Mouse (Mus musculus): ENCODE measurements around the gene Dnajb6. TPM values are rescaled to one million over a fixed set of nuclear protein-coding genes. Genes with fewer than 3 reads are reported as not detected.
"Not testable (repeated sequence)": the region's sequence is repeated elsewhere in the genome, so short reads cannot be mapped to it uniquely, and the experiment has no call there.

The Dnajb6 gene
- polyA plus RNA-seq, 1 experiment from 2014 or later = 115 TPM

DNA sequence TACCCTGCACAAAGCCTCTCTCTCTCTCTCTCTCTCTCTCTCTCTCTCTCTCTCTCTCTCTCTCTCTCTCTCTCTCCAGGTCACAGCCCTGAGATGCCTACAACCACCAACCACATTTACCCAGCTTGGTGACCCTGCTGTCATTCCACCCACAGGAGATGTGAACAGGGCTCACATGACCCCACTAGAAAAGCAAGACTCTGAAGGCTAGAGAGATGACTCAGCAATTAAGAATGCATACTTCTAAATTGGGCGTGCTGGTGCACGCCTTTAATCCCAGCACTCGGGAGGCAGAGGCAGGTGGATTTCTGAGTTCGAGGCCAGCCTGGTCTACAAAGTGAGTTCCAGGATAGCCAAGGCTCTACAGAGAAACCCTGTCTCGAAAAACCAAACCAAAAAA lies 9.4 kb upstream of the Dnajb6 start:
- H3K4me2 ChIP-seq; H3K27me3 ChIP-seq (replicated peaks); ATAC-seq (ENCODE audit: insufficient number of reproducible peaks, low FRiP score); H3K4me3 ChIP-seq; H3K9me3 ChIP-seq (replicated peaks); H3K36me3 ChIP-seq; H3K27ac ChIP-seq (ENCODE audit: poor library complexity, severe bottlenecking); H3K4me1 ChIP-seq (replicated peaks); H3K9ac ChIP-seq: not testable (repeated sequence)
- WGBS = 80% methylated on average over 5 of the region's 5 CpGs

DNA sequence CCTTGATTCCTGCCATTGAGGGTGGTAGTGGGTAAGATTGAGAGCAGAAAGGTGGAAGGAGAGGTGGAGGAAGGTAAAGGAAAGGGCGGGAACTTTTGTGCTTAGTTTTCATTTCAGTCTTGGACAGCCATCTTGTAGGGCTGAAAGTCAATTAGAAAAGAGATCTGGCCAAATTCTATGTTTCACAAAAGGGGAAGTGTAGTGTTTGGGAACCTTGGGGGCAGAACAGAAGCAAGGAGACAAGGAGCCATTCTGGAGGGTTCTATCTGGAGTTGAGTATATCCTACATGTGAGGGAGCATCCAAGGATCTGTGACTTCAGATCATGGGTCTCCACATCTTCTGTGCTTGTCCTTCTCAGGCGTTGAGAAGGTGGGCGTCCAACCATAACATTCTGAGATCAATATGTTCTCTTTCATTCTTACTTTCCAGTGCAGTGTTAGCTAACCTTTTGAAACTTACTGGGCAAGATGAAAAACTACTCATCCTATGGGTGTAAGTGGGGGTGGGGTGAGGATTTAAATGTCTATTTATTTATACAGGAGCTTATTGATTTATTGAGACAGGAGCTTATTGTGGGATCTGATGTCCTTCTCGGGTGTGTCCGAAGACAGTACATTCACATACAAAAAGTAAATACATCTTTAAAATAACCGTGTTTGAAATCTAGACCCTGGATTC lies 517 bp upstream of the Dnajb6 start:
- ATAC-seq (ENCODE audit: insufficient number of reproducible peaks, low FRiP score) = no peak
- H3K36me3 ChIP-seq = no peaks in the 10 kb centered on the region
- no peaks in the 10 kb centered on the region for H3K27me3 ChIP-seq (replicated peaks)
- peak overlapping the region; percentile 95 for H3K27ac ChIP-seq (ENCODE audit: poor library complexity, severe bottlenecking)
- WGBS = 47% methylated on average over 6 of the region's 6 CpGs
- H3K9ac ChIP-seq = peak overlapping the region; percentile 92
- no peaks in the 10 kb centered on the region for H3K9me3 ChIP-seq (replicated peaks)
- peaks cover 26% of the 10 kb centered on the region for H3K4me1 ChIP-seq (replicated peaks)
- H3K4me3 ChIP-seq = peak overlapping the region; percentile 78
- peak overlapping the region; percentile 91 for H3K4me2 ChIP-seq

GRCm38 (mm10) chr5:29736073-29736900 lies 799 bp downstream of the Dnajb6 start:
- peak; percentile 49 for ATAC-seq (ENCODE audit: insufficient number of reproducible peaks, low FRiP score)

DNA sequence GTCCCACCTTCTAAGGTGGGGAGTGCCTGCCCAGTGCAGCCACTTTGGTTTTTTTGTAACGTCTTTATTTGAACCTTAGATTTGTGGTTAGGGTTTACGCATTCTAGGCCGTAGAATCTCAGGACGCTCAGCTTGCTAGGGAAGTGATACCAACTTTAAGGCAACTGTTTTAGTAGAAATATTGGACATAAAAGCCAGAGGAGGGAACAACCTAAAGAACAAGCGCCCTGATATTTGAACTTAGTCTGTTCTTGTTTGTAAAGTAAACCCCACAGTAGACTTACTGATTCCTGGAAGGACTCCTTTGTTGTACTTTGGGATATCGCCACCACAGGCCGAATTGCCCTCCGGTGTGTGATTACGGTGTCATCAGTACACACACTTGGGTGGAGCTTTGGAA lies 1.5 kb downstream of the Dnajb6 start:
- H3K9me3 ChIP-seq (replicated peaks) = no peaks in the 10 kb centered on the region
- peak overlapping the region; percentile 78 for H3K4me3 ChIP-seq
- 50% methylated on average over 9 of the region's 9 CpGs for WGBS
- H3K4me2 ChIP-seq = peak overlapping the region; percentile 91
- ATAC-seq (ENCODE audit: insufficient number of reproducible peaks, low FRiP score) = no peak
- H3K27ac ChIP-seq (ENCODE audit: poor library complexity, severe bottlenecking) = no peak overlapping the region
- no peaks in the 10 kb centered on the region for H3K27me3 ChIP-seq (replicated peaks)
- peak overlapping the region; percentile 92 for H3K9ac ChIP-seq
- H3K4me1 ChIP-seq (replicated peaks) = peaks cover 41% of the 10 kb centered on the region
- no peaks in the 10 kb centered on the region for H3K36me3 ChIP-seq

More at GRCm38 (mm10) chr5:29736073-29736900, 799 bp downstream of the Dnajb6 start:
- H3K36me3 ChIP-seq = no peaks in the 10 kb centered on the region
- H3K9ac ChIP-seq = peak overlapping the region; percentile 92
- H3K27me3 ChIP-seq (replicated peaks) = no peaks in the 10 kb centered on the region
- WGBS = 2% methylated on average over 48 of the region's 48 CpGs
- H3K27ac ChIP-seq (ENCODE audit: poor library complexity, severe bottlenecking) = peak overlapping the region; percentile 95
- peaks cover 37% of the 10 kb centered on the region for H3K4me1 ChIP-seq (replicated peaks)
- H3K9me3 ChIP-seq (replicated peaks) = no peaks in the 10 kb centered on the region
- H3K4me3 ChIP-seq = peak overlapping the region; percentile 78
- peak overlapping the region; percentile 91 for H3K4me2 ChIP-seq

- H3K4me1 ChIP-seq (replicated peaks) = peaks cover 41% of the 10 kb centered on the region
- H3K36me3 ChIP-seq = 0 out of 2 replicates have a peak, but pooled peaks cover under 1% of the 10 kb centered on the region
- no peaks in the 10 kb centered on the region for H3K9me3 ChIP-seq (replicated peaks)
- peak overlapping the region; percentile 91 for H3K4me2 ChIP-seq
- no peak overlapping the region for H3K9ac ChIP-seq
- 86% methylated on average over 5 of the region's 5 CpGs for WGBS
- no peak for ATAC-seq (ENCODE audit: insufficient number of reproducible peaks, low FRiP score)
- no peaks in the 10 kb centered on the region for H3K27me3 ChIP-seq (replicated peaks)
- H3K4me3 ChIP-seq = peak overlapping the region; percentile 78
- no peak overlapping the region for H3K27ac ChIP-seq (ENCODE audit: poor library complexity, severe bottlenecking)
Measured at GRCm38 (mm10) chr5:29737471-29737870, 2.0 kb downstream of the Dnajb6 start.

GRCm38 (mm10) chr5:29738076-29738475 lies 2.6 kb downstream of the Dnajb6 start:
- Histone ChIP-seq H3K4me2 (no peak overlapping the region), H3K9me3 (replicated peaks) (no peaks in the 10 kb centered on the region), H3K4me3 (no peak overlapping the region), H3K9ac (no peak overlapping the region), H3K27me3 (replicated peaks) (no peaks in the 10 kb centered on the region), H3K36me3 (0 out of 2 replicates have a peak, but pooled peaks cover 3% of the 10 kb centered on the region), H3K4me1 (replicated peaks) (peaks cover 41% of the 10 kb centered on the region), H3K27ac (ENCODE audit: poor library complexity, severe bottlenecking) (no peak overlapping the region)
- WGBS = 79% methylated on average over 4 of the region's 4 CpGs
- ATAC-seq (ENCODE audit: insufficient number of reproducible peaks, low FRiP score) = no peak

DNA sequence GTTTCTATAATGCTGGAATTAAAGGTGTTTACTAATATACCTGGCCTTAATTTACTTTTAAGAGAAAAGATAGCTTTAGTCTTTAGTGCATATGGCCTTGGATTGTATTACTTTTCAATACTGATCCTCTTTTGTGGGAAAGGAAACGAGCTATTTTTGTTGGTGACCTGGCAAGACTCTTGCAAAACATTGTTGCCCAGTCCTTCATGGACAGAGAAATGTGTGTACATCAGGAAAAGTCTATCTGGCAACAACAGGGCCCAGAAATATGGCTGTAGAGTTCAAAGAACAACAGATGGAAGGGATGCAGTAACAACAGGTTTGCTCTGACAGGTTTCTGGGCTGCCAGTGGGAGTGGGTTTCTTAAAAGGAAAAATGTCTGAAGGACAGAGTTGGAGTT lies 5.2 kb downstream of the Dnajb6 start:
- Histone ChIP-seq H3K27ac (ENCODE audit: poor library complexity, severe bottlenecking) (no peak overlapping the region), H3K4me1 (replicated peaks) (peaks cover 39% of the 10 kb centered on the region), H3K36me3 (0 out of 2 replicates have a peak, but pooled peaks cover 3% of the 10 kb centered on the region), H3K9me3 (replicated peaks) (no peaks in the 10 kb centered on the region), H3K27me3 (replicated peaks) (no peaks in the 10 kb centered on the region), H3K4me2 (no peak overlapping the region), H3K9ac (peak overlapping the region; percentile 45; the same call in 1 of the 2 replicates), H3K4me3 (no peak overlapping the region)
- ATAC-seq (ENCODE audit: insufficient number of reproducible peaks, low FRiP score) = no peak
- 81% methylated on average over 1 of the region's 1 CpGs for WGBS

DNA sequence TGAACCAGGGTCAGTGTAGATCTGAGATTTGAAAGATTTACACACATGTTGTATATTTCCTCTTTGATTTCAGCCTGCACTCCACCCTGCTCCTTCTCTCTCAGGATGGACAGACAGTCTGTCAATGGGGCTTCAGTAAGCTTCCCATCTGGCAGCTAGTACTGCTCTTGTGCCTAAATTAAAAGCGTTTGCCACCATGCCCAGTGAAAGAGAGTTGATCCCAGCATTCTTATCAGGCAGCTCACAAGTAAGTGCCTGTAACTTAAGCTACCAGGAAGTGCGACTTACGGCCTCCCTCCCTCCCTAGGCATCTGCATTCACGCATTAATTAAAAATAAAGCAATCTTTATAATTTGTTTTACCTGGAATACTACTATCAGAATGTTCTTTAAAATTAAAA lies 5.6 kb downstream of the Dnajb6 start:
- Histone ChIP-seq H3K36me3 (0 out of 2 replicates have a peak, but pooled peaks cover 3% of the 10 kb centered on the region), H3K4me3 (no peak overlapping the region), H3K27ac (ENCODE audit: poor library complexity, severe bottlenecking) (no peak overlapping the region), H3K4me1 (replicated peaks) (peaks cover 39% of the 10 kb centered on the region), H3K4me2 (no peak overlapping the region), H3K9ac (no peak overlapping the region), H3K9me3 (replicated peaks) (no peaks in the 10 kb centered on the region), H3K27me3 (replicated peaks) (no peaks in the 10 kb centered on the region)
- ATAC-seq (ENCODE audit: insufficient number of reproducible peaks, low FRiP score) = no peak
- 32% methylated on average over 4 of the region's 4 CpGs for WGBS

GRCm38 (mm10) chr5:29747661-29748060 lies 12.2 kb downstream of the Dnajb6 start:
- Histone ChIP-seq H3K4me3 (no peak overlapping the region), H3K4me1 (replicated peaks) (peaks cover 4% of the 10 kb centered on the region; the same call in 1 of the 2 replicates), H3K36me3 (peaks cover 27% of the 10 kb centered on the region), H3K27me3 (replicated peaks) (no peaks in the 10 kb centered on the region), H3K9me3 (replicated peaks) (no peaks in the 10 kb centered on the region), H3K9ac (no peak overlapping the region), H3K27ac (ENCODE audit: poor library complexity, severe bottlenecking) (no peak overlapping the region), H3K4me2 (no peak overlapping the region)
- no peak for ATAC-seq (ENCODE audit: insufficient number of reproducible peaks, low FRiP score)
- 91% methylated on average over 2 of the region's 2 CpGs for WGBS

GRCm38 (mm10) chr5:29751306-29751705 lies 15.8 kb downstream of the Dnajb6 start:
- no peak overlapping the region for H3K27ac ChIP-seq (ENCODE audit: poor library complexity, severe bottlenecking)
- no peak for ATAC-seq (ENCODE audit: insufficient number of reproducible peaks, low FRiP score)
- no peaks in the 10 kb centered on the region for H3K27me3 ChIP-seq (replicated peaks)
- peaks cover 4% of the 10 kb centered on the region; the same call in 1 of the 2 replicates for H3K4me1 ChIP-seq (replicated peaks)
- no peak overlapping the region for H3K9ac ChIP-seq
- H3K9me3 ChIP-seq (replicated peaks) = no peaks in the 10 kb centered on the region
- peaks cover 60% of the 10 kb centered on the region for H3K36me3 ChIP-seq
- no peak overlapping the region for H3K4me3 ChIP-seq
- H3K4me2 ChIP-seq = no peak overlapping the region

DNA sequence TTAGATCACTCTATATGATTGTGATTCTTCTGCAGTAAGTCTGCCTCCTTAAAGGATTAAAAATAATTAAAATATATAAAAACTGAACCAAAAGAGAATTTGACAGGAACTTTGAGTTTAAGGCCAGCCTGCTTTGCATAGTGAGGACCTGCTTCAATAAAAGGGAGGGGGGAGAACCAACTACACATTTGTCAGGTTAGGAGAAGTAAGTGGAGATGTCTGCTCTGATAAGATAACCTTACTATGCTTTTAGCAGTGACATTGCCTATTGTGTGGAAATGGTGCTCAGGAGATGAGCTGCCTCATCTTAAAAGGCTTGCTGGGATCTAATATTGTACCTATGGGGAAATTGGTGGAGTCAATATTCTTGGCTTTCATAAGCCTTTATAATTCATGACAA lies 17.4 kb downstream of the Dnajb6 start:
- Histone ChIP-seq H3K4me1 (replicated peaks) (peaks cover 4% of the 10 kb centered on the region; the same call in 1 of the 2 replicates), H3K27me3 (replicated peaks) (no peaks in the 10 kb centered on the region), H3K9ac (no peak overlapping the region), H3K4me3 (no peak overlapping the region), H3K36me3 (peaks cover 73% of the 10 kb centered on the region), H3K4me2 (no peak overlapping the region), H3K9me3 (replicated peaks) (no peaks in the 10 kb centered on the region), H3K27ac (ENCODE audit: poor library complexity, severe bottlenecking) (no peak overlapping the region)
- ATAC-seq (ENCODE audit: insufficient number of reproducible peaks, low FRiP score) = no peak

All from heart, embryonic 12.5 days (tissue).